ENCODE assay signal across 14 mouse cellular contexts in the genomic region with DNA sequence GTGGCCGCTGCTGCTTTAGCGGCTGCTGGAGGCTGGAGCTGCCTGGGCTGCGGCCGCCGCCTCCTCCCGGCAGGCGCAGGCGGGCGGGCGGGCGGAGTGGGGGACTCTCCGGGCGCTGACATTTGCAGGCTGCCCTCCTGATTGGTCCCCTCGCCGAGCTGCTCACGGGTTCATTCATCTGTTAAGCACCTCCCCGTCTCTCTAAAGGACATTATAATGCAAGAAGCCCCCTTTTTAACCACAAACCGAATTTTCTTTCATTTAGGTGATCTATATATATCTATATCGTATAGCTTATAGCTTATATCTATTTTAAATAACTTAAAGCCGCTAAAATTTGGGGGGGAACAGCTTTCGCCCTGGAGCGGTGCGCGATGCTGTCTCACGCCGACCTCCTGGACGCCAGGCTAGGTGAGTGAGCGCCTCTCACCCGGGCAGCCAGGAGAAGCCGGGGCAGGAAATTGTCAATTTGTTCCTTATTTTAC. TPM values are rescaled to one million over a fixed set of nuclear protein-coding genes. Genes with fewer than 3 reads are reported as not detected.
A peak's percentile ranks its signal among the peaks of the same experiment; 100 is the strongest.
DNase-seq lines count a peak whose midpoint lies in the region; ATAC-seq lines count a peak whose summit lies in the region.
"Had no signal": no experiment of that assay in that cellular context is flagged by ENCODE, and none has a peak within 500 bp of the region (broad histone marks: within the 10 kb centered on the region; RNA-seq: fewer than 3 reads in every experiment).

Gene Otp (plus strand): TSS at position 207 of the 485 bp plus-strand sequence.

- H3K4me2 ChIP-seq in kidney, embryonic 15.5 days: no peak within 1 kb of the TSS
- H3K4me2 ChIP-seq in embryonic facial prominence, embryonic 11.5 days (ENCODE audit: low read depth, low read length): no peak within 1 kb of the TSS
- H3K4me2 ChIP-seq in hindbrain, embryonic 15.5 days: peak within 1 kb of the TSS; percentile 3; the same call in 1 of the 2 replicates
- peak within 1 kb of the TSS; percentile 29; the same call in 1 of the 2 replicates for H3K4me2 ChIP-seq in neural tube, embryonic 13.5 days
- H3K4me2 ChIP-seq in kidney, embryonic 14.5 days (replicated peaks; ENCODE audit: low read depth, low read length): no peak within 1 kb of the TSS
- H3K4me2 ChIP-seq: embryonic facial prominence, embryonic 13.5 days had no signal

- H3K9ac ChIP-seq in kidney, embryonic 15.5 days: no peak within 1 kb of the TSS
- no peak within 1 kb of the TSS for H3K9ac ChIP-seq in embryonic facial prominence, embryonic 11.5 days (replicated peaks; ENCODE audit: low read length)
- H3K9ac ChIP-seq in hindbrain, embryonic 15.5 days: no peak within 1 kb of the TSS
- H3K9ac ChIP-seq in neural tube, embryonic 13.5 days: peak within 1 kb of the TSS; percentile 57; the same call in 1 of the 2 replicates
- no peak within 1 kb of the TSS for H3K9ac ChIP-seq in kidney, embryonic 14.5 days (ENCODE audit: low read depth, low read length)
- H3K9ac ChIP-seq: embryonic facial prominence, embryonic 13.5 days; liver, embryonic 14.5 days had no signal

- no peak within 1 kb of the TSS for H3K27ac ChIP-seq in kidney, embryonic 15.5 days
- no peak within 1 kb of the TSS for H3K27ac ChIP-seq in embryonic facial prominence, embryonic 11.5 days (replicated peaks; ENCODE audit: low read depth, low read length)
- H3K27ac ChIP-seq in hindbrain, embryonic 15.5 days (replicated peaks): peak within 1 kb of the TSS; percentile 12; the same call in 1 of the 2 replicates
- H3K27ac ChIP-seq in neural tube, embryonic 13.5 days (replicated peaks): peak within 1 kb of the TSS; percentile 67
- H3K27ac ChIP-seq in kidney, embryonic 14.5 days (ENCODE audit: low read depth, low read length): no peak within 1 kb of the TSS
- H3K27ac ChIP-seq: embryonic facial prominence, embryonic 13.5 days; liver, embryonic 14.5 days; stomach, postnatal 0 days had no signal

- H3K9me3 ChIP-seq in kidney, embryonic 15.5 days (replicated peaks): no peaks in the 10 kb centered on the region
- no peaks in the 10 kb centered on the region for H3K9me3 ChIP-seq in embryonic facial prominence, embryonic 11.5 days (replicated peaks; ENCODE audit: control insufficient read depth, low read length)
- H3K9me3 ChIP-seq in hindbrain, embryonic 15.5 days: no peaks in the 10 kb centered on the region
- H3K9me3 ChIP-seq in neural tube, embryonic 13.5 days: no peaks in the 10 kb centered on the region
- H3K9me3 ChIP-seq in kidney, embryonic 14.5 days (ENCODE audit: control insufficient read depth, low read length): no peaks in the 10 kb centered on the region
- H3K9me3 ChIP-seq: embryonic facial prominence, embryonic 13.5 days had no signal

- ATAC-seq in kidney, embryonic 15.5 days (replicated peaks; ENCODE audit: low FRiP score): 0 out of 2 replicates have a peak, but pooled peaks have one; percentile 40
- ATAC-seq in embryonic facial prominence, embryonic 11.5 days (replicated peaks; ENCODE audit: insufficient number of reproducible peaks, low FRiP score, low TSS enrichment, low read depth): 0 out of 2 replicates have a peak, but pooled peaks have one; percentile 37
- peak; percentile 57; the same call in 1 of the 2 replicates for ATAC-seq in hindbrain, embryonic 15.5 days (ENCODE audit: low FRiP score, low read depth)
- ATAC-seq in neural tube, embryonic 13.5 days (ENCODE audit: low read depth): peak; percentile 71; the same call in 1 of the 2 replicates
- no peak for ATAC-seq in frontal cortex, adult (ENCODE audit: low TSS enrichment)
- ATAC-seq in kidney, embryonic 14.5 days (ENCODE audit: low FRiP score, low TSS enrichment): no peak

- no peak within 1 kb of the TSS for H3K4me3 ChIP-seq in kidney, embryonic 15.5 days (replicated peaks)
- H3K4me3 ChIP-seq in embryonic facial prominence, embryonic 11.5 days (ENCODE audit: low read depth, low read length): no peak within 1 kb of the TSS
- peak within 1 kb of the TSS; percentile 24 for H3K4me3 ChIP-seq in hindbrain, embryonic 15.5 days
- peak within 1 kb of the TSS; percentile 28 for H3K4me3 ChIP-seq in neural tube, embryonic 13.5 days
- H3K4me3 ChIP-seq in kidney, embryonic 14.5 days (ENCODE audit: low read length): no peak within 1 kb of the TSS
- H3K4me3 ChIP-seq: embryonic facial prominence, embryonic 13.5 days had no signal

- peaks cover 86% of the 10 kb centered on the region for H3K27me3 ChIP-seq in kidney, embryonic 15.5 days
- H3K27me3 ChIP-seq in embryonic facial prominence, embryonic 11.5 days (ENCODE audit: control insufficient read depth, insufficient read depth, low read length): peaks cover 66% of the 10 kb centered on the region
- H3K27me3 ChIP-seq in hindbrain, embryonic 15.5 days: peaks cover 68% of the 10 kb centered on the region
- peaks cover 88% of the 10 kb centered on the region for H3K27me3 ChIP-seq in neural tube, embryonic 13.5 days
- H3K27me3 ChIP-seq in kidney, embryonic 14.5 days (ENCODE audit: control insufficient read depth, insufficient read depth, low read length): peaks cover 88% of the 10 kb centered on the region

- H3K36me3 ChIP-seq in kidney, embryonic 15.5 days: no peaks in the 10 kb centered on the region
- no peaks in the 10 kb centered on the region for H3K36me3 ChIP-seq in embryonic facial prominence, embryonic 11.5 days (replicated peaks; ENCODE audit: control insufficient read depth, insufficient read depth, low read depth, low read length)
- H3K36me3 ChIP-seq in hindbrain, embryonic 15.5 days: no peaks in the 10 kb centered on the region
- H3K36me3 ChIP-seq in neural tube, embryonic 13.5 days: no peaks in the 10 kb centered on the region
- H3K36me3 ChIP-seq in kidney, embryonic 14.5 days (ENCODE audit: control insufficient read depth, insufficient read depth, low read length): no peaks in the 10 kb centered on the region
- H3K36me3 ChIP-seq: embryonic facial prominence, embryonic 13.5 days had no signal

- 1% methylated on average over 28 of the region's 30 CpGs for WGBS in kidney, embryonic 15.5 days
- WGBS in embryonic facial prominence, embryonic 11.5 days: under 1% methylated on average over 30 of the region's 30 CpGs
- WGBS in hindbrain, embryonic 15.5 days: under 1% methylated on average over 30 of the region's 30 CpGs
- WGBS in neural tube, embryonic 13.5 days: 1% methylated on average over 29 of the region's 30 CpGs
- under 1% methylated on average over 26 of the region's 30 CpGs for WGBS in kidney, embryonic 14.5 days

- DNase-seq in kidney, postnatal 10 days: no peak
- DNase-seq in embryonic facial prominence, embryonic 11.5 days (ENCODE audit: low spot score): peak; percentile 55
- no peak for DNase-seq in adrenal gland, postnatal 14 days
- DNase-seq: gastrocnemius, postnatal 10 days; layer of hippocampus, postnatal 36 days had no signal

- H3K4me1 ChIP-seq in kidney, embryonic 15.5 days: peaks cover 18% of the 10 kb centered on the region
- H3K4me1 ChIP-seq in embryonic facial prominence, embryonic 11.5 days (ENCODE audit: control insufficient read depth, insufficient read depth, low read length): no peaks in the 10 kb centered on the region
- 0 out of 2 replicates have a peak, but pooled peaks cover 3% of the 10 kb centered on the region for H3K4me1 ChIP-seq in hindbrain, embryonic 15.5 days (replicated peaks)
- 0 out of 2 replicates have a peak, but pooled peaks cover 11% of the 10 kb centered on the region for H3K4me1 ChIP-seq in neural tube, embryonic 13.5 days (replicated peaks)
- no peaks in the 10 kb centered on the region; the same call in 1 of the 2 replicates for H3K4me1 ChIP-seq in kidney, embryonic 14.5 days (ENCODE audit: control insufficient read depth, insufficient read depth, low read length)

RNA-seq across cellular contexts. Expression of gene Otp, which starts in this region (rescaled TPM):
- polyA plus RNA-seq in kidney, embryonic 15.5 days (2015; fragmentation: Nextera tagmentation; extraction: Ambion mirVana): not detected in 2 replicates
- polyA plus RNA-seq in embryonic facial prominence, embryonic 11.5 days (2014; fragmentation: Nextera tagmentation; extraction: Ambion mirVana): 0.60 and 2.6 TPM in 2 replicates
- polyA plus RNA-seq in hindbrain, embryonic 15.5 days (2015; fragmentation: Nextera tagmentation; extraction: Ambion mirVana): 6.1 and 6.8 TPM in 2 replicates
- polyA plus RNA-seq in neural tube, embryonic 13.5 days (2015; fragmentation: Nextera tagmentation; extraction: Ambion mirVana): 9.5 and 10.7 TPM in 2 replicates
- polyA plus RNA-seq in kidney, embryonic 14.5 days (2014; fragmentation: Nextera tagmentation; extraction: Ambion mirVana): not detected in 2 replicates
- not detected in 2 replicates for total RNA-seq in adrenal gland, postnatal 14 days (2021)
- total RNA-seq: gastrocnemius, postnatal 10 days had no signal
- polyA plus RNA-seq: C2C12; embryonic facial prominence, embryonic 13.5 days; liver, embryonic 14.5 days; stomach, postnatal 0 days had no signal

Comparison
In these comparisons a context has a peak if more than half of its experiments do, and no peak if none do; other contexts are left out.
1. Peak in ATAC-seq in kidney, embryonic 15.5 days; RNA of the gene not detected or under 1 TPM.
2. ATAC-seq: peak in embryonic facial prominence, embryonic 11.5 days (single experiment), hindbrain, embryonic 15.5 days (single experiment) and neural tube, embryonic 13.5 days (single experiment); none in frontal cortex, adult (single experiment) and kidney, embryonic 14.5 days (single experiment).
3. H3K27ac ChIP-seq: peak in hindbrain, embryonic 15.5 days (single experiment) and neural tube, embryonic 13.5 days (single experiment); none in kidney, embryonic 15.5 days (single experiment), embryonic facial prominence, embryonic 11.5 days (single experiment) and kidney, embryonic 14.5 days (single experiment).
4. H3K4me2 ChIP-seq: peak in hindbrain, embryonic 15.5 days (single experiment) and neural tube, embryonic 13.5 days (single experiment); none in kidney, embryonic 15.5 days (single experiment), embryonic facial prominence, embryonic 11.5 days (single experiment) and kidney, embryonic 14.5 days (single experiment).
5. H3K4me3 ChIP-seq: peak in hindbrain, embryonic 15.5 days (single experiment) and neural tube, embryonic 13.5 days (single experiment); none in kidney, embryonic 15.5 days (single experiment), embryonic facial prominence, embryonic 11.5 days (single experiment) and kidney, embryonic 14.5 days (single experiment).